Mouse (Mus musculus) hindbrain, postnatal 0 days (tissue): ENCODE measurements at regions not wholly inside any gene's neighbourhood (a gene's known extent, or its start where the extent isn't known, plus 50 kb on each side); places are given as distances from the start of the nearest gene placed in this dataset.

Experiments
- ATAC-seq: fragments of 200-750 bp; cut with Nextera tagmentation; 2 replicates; pipeline ENCODE4 v1.8.0; 2017; ENCODE audit warnings: mild to moderate bottlenecking, moderate TSS enrichment, moderate library complexity
- DNase-seq: peaks from one replicate; pipeline ENCODE4 v3.0.0-alpha.2; 2015; ENCODE audit warnings: low spot score
- H3K27ac ChIP-seq: fragments of 300-500 bp; sonication (generic); 2 replicates; pipeline ENCODE4 v1.5.1; 2014; ENCODE audit warnings: mild to moderate bottlenecking
- H3K27me3 ChIP-seq: fragments of 300-500 bp; sonication (generic); 2 replicates; pipeline ENCODE4 v1.6.1; 2014; ENCODE audit warnings: low read length, mixed read lengths; ENCODE audit not compliant: insufficient read depth
- H3K36me3 ChIP-seq: fragments of 300-500 bp; sonication (generic); 2 replicates; pipeline ENCODE4 v1.6.1; 2014; ENCODE audit warnings: low read length, mixed read lengths; ENCODE audit not compliant: insufficient read depth
- H3K4me1 ChIP-seq: fragments of 300-500 bp; sonication (generic); 2 replicates; pipeline ENCODE4 v1.6.1; 2014; ENCODE audit warnings: antibody characterized with exemption, low read length, mixed read lengths; ENCODE audit not compliant: insufficient read depth
- H3K4me2 ChIP-seq: fragments of 300-500 bp; sonication (generic); 2 replicates; pipeline ENCODE4 v1.6.1; 2014; ENCODE audit warnings: low read depth, mild to moderate bottlenecking, low read length, moderate library complexity, mixed read lengths
- H3K4me3 ChIP-seq: fragments of 300-500 bp; sonication (generic); 2 replicates; pipeline ENCODE4 v1.5.1; 2014; ENCODE audit warnings: low read length
- H3K9ac ChIP-seq: fragments of 300-500 bp; sonication (generic); replicated peaks from 2 replicates; pipeline ENCODE4 v1.6.1; 2014; ENCODE audit warnings: mild to moderate bottlenecking, low read length, moderate library complexity, mixed read lengths
- H3K9me3 ChIP-seq: fragments of 300-500 bp; sonication (generic); 2 replicates; pipeline ENCODE4 v1.6.1; 2016; ENCODE audit warnings: low read length, mixed read lengths
- CTCF ChIP-seq: IDR thresholded peaks from 2 replicates; pipeline ENCODE4 v1.5.1; 2016; ENCODE audit warnings: antibody characterized with exemption, control low read depth, low read depth
- WGBS: fragments of 180-500 bp; shearing (Covaris S2); extraction: QIAGEN DNeasy Blood & Tissue Kit; methylation state at CpG from one replicate; pipeline ENCODE4 v1.1.7; 2014; 5-methylcytosine and 5-hydroxymethylcytosine counted together

- Histone ChIP-seq H3K9me3 (no peaks in the 10 kb centered on the region), H3K4me1 (no peaks in the 10 kb centered on the region), H3K27ac (no peak overlapping the region), H3K4me3 (no peak overlapping the region), H3K9ac (no peak overlapping the region), H3K4me2 (no peak overlapping the region), H3K27me3 (no peaks in the 10 kb centered on the region), H3K36me3 (no peaks in the 10 kb centered on the region)
- DNase-seq (peak; percentile 5), ATAC-seq (no peak)
- WGBS = 59% methylated on average over 3 of the region's 3 CpGs
- TF ChIP-seq CTCF = no peak
These were observed 793.9 kb downstream of the Inhba start for GRCm38 (mm10) chr13:16805560-16805959.
